Comparison of ENCODE assay signal across 8 mouse cellular contexts in the genomic region with DNA sequence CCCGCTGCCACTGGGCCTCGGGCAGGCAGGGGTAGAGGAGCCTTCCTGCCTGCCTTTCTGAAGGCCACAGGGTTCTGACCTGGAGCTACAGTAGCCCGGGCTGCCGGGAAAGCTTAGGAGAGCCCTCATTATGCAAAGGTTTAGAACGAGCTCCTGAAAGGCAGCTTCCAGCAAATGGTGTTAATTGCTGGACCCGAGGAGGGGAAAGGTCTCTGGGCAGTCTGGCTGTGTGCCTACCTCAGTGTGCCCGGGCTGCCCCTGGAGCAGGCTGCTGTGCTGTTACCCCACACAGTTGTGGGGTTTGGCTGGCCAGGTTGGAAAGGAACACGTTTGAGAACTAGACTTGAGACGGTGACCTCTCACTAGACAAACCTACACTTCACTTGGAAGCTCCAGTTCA. TPM values are rescaled to one million over a fixed set of nuclear protein-coding genes. Genes with fewer than 3 reads are reported as not detected.
DNase-seq lines count a peak whose midpoint lies in the region; ATAC-seq lines count a peak whose summit lies in the region.

No protein-coding gene starts in this region.

- H3K4me3 ChIP-seq in heart, embryonic 16.5 days (ENCODE audit: low read length) = no peak overlapping the region
- H3K4me3 ChIP-seq in embryonic facial prominence, embryonic 10.5 days = peak overlapping the region; percentile 93
- peak overlapping the region; percentile 63; the same call in 1 of the 2 replicates for H3K4me3 ChIP-seq in hindbrain, embryonic 11.5 days (ENCODE audit: low read depth, low read length)
- H3K4me3 ChIP-seq in midbrain, embryonic 14.5 days (replicated peaks; ENCODE audit: low read depth, low read length) = 0 out of 2 replicates have a peak overlapping the region, but pooled peaks have one; percentile 4

- intact Hi-C loops in left cerebral cortex, postnatal 25 days (cut with DNase I) = no loop called here

- DNase-seq in heart, postnatal 4 days = no peak
- no peak for DNase-seq in embryonic facial prominence, embryonic 10.5 days (ENCODE audit: low spot score)
- no peak for DNase-seq in hindbrain, embryonic 11.5 days (ENCODE audit: low spot score)
- DNase-seq in midbrain, embryonic 14.5 days = no peak
- no peak for DNase-seq in layer of hippocampus, postnatal 25 days (ENCODE audit: extremely low spot score in 1 of 2, low spot score in 1 of 2)
- no peak for DNase-seq in layer of hippocampus, postnatal 36 days
- no peak for DNase-seq in left cerebral cortex, postnatal 25 days (ENCODE audit: low spot score in 2 of 2)

- H3K9ac ChIP-seq in heart, embryonic 16.5 days (ENCODE audit: low read length) = no peak overlapping the region
- 0 out of 2 replicates have a peak overlapping the region, but pooled peaks have one; percentile 21 for H3K9ac ChIP-seq in hindbrain, embryonic 11.5 days (ENCODE audit: low read depth, low read length)
- H3K9ac ChIP-seq in midbrain, embryonic 14.5 days (replicated peaks; ENCODE audit: low read length) = 0 out of 2 replicates have a peak overlapping the region, but pooled peaks have one; percentile 29

- 16% methylated on average over 9 of the region's 9 CpGs for WGBS in heart, embryonic 16.5 days
- WGBS in embryonic facial prominence, embryonic 10.5 days = 6% methylated on average over 9 of the region's 9 CpGs
- WGBS in hindbrain, embryonic 11.5 days = 2% methylated on average over 9 of the region's 9 CpGs
- WGBS in midbrain, embryonic 14.5 days = 3% methylated on average over 9 of the region's 9 CpGs

- H3K4me1 ChIP-seq in heart, embryonic 16.5 days (ENCODE audit: control insufficient read depth, insufficient read depth, low read length) = peaks cover 10% of the 10 kb centered on the region
- peaks cover 52% of the 10 kb centered on the region for H3K4me1 ChIP-seq in embryonic facial prominence, embryonic 10.5 days
- peaks cover 18% of the 10 kb centered on the region for H3K4me1 ChIP-seq in hindbrain, embryonic 11.5 days (replicated peaks; ENCODE audit: control insufficient read depth, insufficient read depth, low read length)
- H3K4me1 ChIP-seq in midbrain, embryonic 14.5 days (ENCODE audit: control insufficient read depth, insufficient read depth, low read length) = peaks cover 76% of the 10 kb centered on the region

- H3K4me2 ChIP-seq in heart, embryonic 16.5 days (ENCODE audit: low read depth, low read length) = peak overlapping the region; percentile 97
- peak overlapping the region; percentile 79 for H3K4me2 ChIP-seq in hindbrain, embryonic 11.5 days (replicated peaks; ENCODE audit: low read depth, low read length)
- peak overlapping the region; percentile 94 for H3K4me2 ChIP-seq in midbrain, embryonic 14.5 days (ENCODE audit: low read length)

- ATAC-seq in heart, embryonic 16.5 days (replicated peaks; ENCODE audit: extremely low read depth, insufficient read depth, low FRiP score) = no peak
- ATAC-seq in hindbrain, embryonic 11.5 days (ENCODE audit: low FRiP score) = no peak
- no peak for ATAC-seq in midbrain, embryonic 14.5 days (ENCODE audit: low FRiP score, low TSS enrichment)

- peaks cover 6% of the 10 kb centered on the region; the same call in 1 of the 2 replicates for H3K27me3 ChIP-seq in heart, embryonic 16.5 days (ENCODE audit: control insufficient read depth, insufficient read depth, low read length)
- H3K27me3 ChIP-seq in embryonic facial prominence, embryonic 10.5 days (replicated peaks; ENCODE audit: low read depth, poor library complexity, severe bottlenecking) = 0 out of 2 replicates have a peak, but pooled peaks cover 4% of the 10 kb centered on the region
- H3K27me3 ChIP-seq in hindbrain, embryonic 11.5 days (ENCODE audit: control insufficient read depth, insufficient read depth, low read length) = no peaks in the 10 kb centered on the region
- no peaks in the 10 kb centered on the region for H3K27me3 ChIP-seq in midbrain, embryonic 14.5 days (ENCODE audit: control insufficient read depth, insufficient read depth, low read length)

- no peak overlapping the region for H3K27ac ChIP-seq in heart, embryonic 16.5 days (ENCODE audit: low read length)
- peak overlapping the region; percentile 98; the same call in 1 of the 2 replicates for H3K27ac ChIP-seq in embryonic facial prominence, embryonic 10.5 days (replicated peaks)
- peak overlapping the region; percentile 88 for H3K27ac ChIP-seq in hindbrain, embryonic 11.5 days (ENCODE audit: low read depth, low read length)
- H3K27ac ChIP-seq in midbrain, embryonic 14.5 days (replicated peaks; ENCODE audit: low read depth, low read length) = peak overlapping the region; percentile 89

- no peaks in the 10 kb centered on the region for H3K36me3 ChIP-seq in heart, embryonic 16.5 days (ENCODE audit: control insufficient read depth, insufficient read depth)
- H3K36me3 ChIP-seq in embryonic facial prominence, embryonic 10.5 days (replicated peaks) = peaks cover 19% of the 10 kb centered on the region
- no peaks in the 10 kb centered on the region for H3K36me3 ChIP-seq in hindbrain, embryonic 11.5 days (ENCODE audit: control insufficient read depth, insufficient read depth, low read length)
- peaks cover 2% of the 10 kb centered on the region; the same call in 1 of the 2 replicates for H3K36me3 ChIP-seq in midbrain, embryonic 14.5 days (ENCODE audit: control insufficient read depth, insufficient read depth, low read length)

- H3K9me3 ChIP-seq in heart, embryonic 16.5 days (replicated peaks; ENCODE audit: control insufficient read depth, low read length) = no peaks in the 10 kb centered on the region
- H3K9me3 ChIP-seq in embryonic facial prominence, embryonic 10.5 days = no peaks in the 10 kb centered on the region
- H3K9me3 ChIP-seq in hindbrain, embryonic 11.5 days (ENCODE audit: control insufficient read depth, low read length) = no peaks in the 10 kb centered on the region
- H3K9me3 ChIP-seq in midbrain, embryonic 14.5 days (ENCODE audit: control insufficient read depth, low read length) = no peaks in the 10 kb centered on the region

RNA-seq across cellular contexts. Expression of gene Rgma, which starts 14.1 kb away (rescaled TPM):
- polyA plus RNA-seq in heart, embryonic 16.5 days (2015; fragmentation: Nextera tagmentation; extraction: Ambion mirVana) = 3.6 and 4.4 TPM in 2 replicates
- total RNA-seq in heart, postnatal 4 days (2021) = 10 to 100 TPM; 36.1 to 38.8 TPM
- polyA plus RNA-seq in embryonic facial prominence, embryonic 10.5 days (2016; fragmentation: Nextera tagmentation; extraction: Ambion mirVana) = 23.4 and 26.5 TPM in 2 replicates
- polyA plus RNA-seq in hindbrain, embryonic 11.5 days (2014; fragmentation: Nextera tagmentation; extraction: Ambion mirVana) = 36.5 and 52.5 TPM in 2 replicates
- 46.4 and 59.4 TPM in 2 replicates for polyA plus RNA-seq in midbrain, embryonic 14.5 days (2014; fragmentation: Nextera tagmentation; extraction: Ambion mirVana)
- total RNA-seq in layer of hippocampus, postnatal 25 days (2021) = 10 to 100 TPM; 50.7 to 62.6 TPM
- total RNA-seq in layer of hippocampus, postnatal 36 days (2021) = 10 to 100 TPM; 44.1 to 48.8 TPM
- 10 to 100 TPM; 62.3 to 66.1 TPM for total RNA-seq in left cerebral cortex, postnatal 25 days (2021)
